Mouse (Mus musculus) embryonic facial prominence, embryonic 11.5 days (tissue): Measurements from ENCODE around the gene Asb5. TPM values are rescaled to one million over a fixed set of nuclear protein-coding genes. Genes with fewer than 3 reads are reported as not detected.
"Not testable (repeated sequence)": the region's sequence is repeated elsewhere in the genome, so short reads cannot be mapped to it uniquely, and the experiment has no call there.

Experiments used
- ATAC-seq: fragments of 200-750 bp; cut with Nextera tagmentation; replicated peaks from 2 replicates; pipeline ENCODE4 v1.8.0; 2017; ENCODE audit warnings: low read depth; ENCODE audit not compliant: insufficient number of reproducible peaks, low FRiP score, low TSS enrichment
- DNase-seq: peaks from one replicate; pipeline ENCODE4 v3.0.0-alpha.2; 2015; ENCODE audit warnings: low spot score
- H3K27ac ChIP-seq: fragments of 300-500 bp; sonication (generic); replicated peaks from 2 replicates; pipeline ENCODE4 v1.5.1; 2014; ENCODE audit warnings: mild to moderate bottlenecking, low read depth, low read length, control low read depth
- H3K27me3 ChIP-seq: fragments of 300-500 bp; sonication (generic); 2 replicates; pipeline ENCODE4 v1.6.1; 2014; ENCODE audit warnings: mild to moderate bottlenecking, low read length, moderate library complexity, mixed read lengths; ENCODE audit not compliant: control insufficient read depth, insufficient read depth
- H3K36me3 ChIP-seq: fragments of 300-500 bp; sonication (generic); replicated peaks from 2 replicates; pipeline ENCODE4 v1.6.1; 2014; ENCODE audit warnings: low read depth, mild to moderate bottlenecking, low read length, moderate library complexity, mixed read lengths; ENCODE audit not compliant: control insufficient read depth, insufficient read depth
- H3K4me1 ChIP-seq: fragments of 300-500 bp; sonication (generic); 2 replicates; pipeline ENCODE4 v1.6.1; 2014; ENCODE audit warnings: low read length, mixed read lengths; ENCODE audit not compliant: control insufficient read depth, insufficient read depth
- H3K4me2 ChIP-seq: fragments of 300-500 bp; sonication (generic); 2 replicates; pipeline ENCODE4 v1.6.1; 2014; ENCODE audit warnings: low read depth, mild to moderate bottlenecking, control low read depth, low read length, moderate library complexity
- H3K4me3 ChIP-seq: fragments of 300-500 bp; sonication (generic); 2 replicates; pipeline ENCODE4 v1.5.1; 2014; ENCODE audit warnings: low read depth, low read length, control low read depth
- H3K9ac ChIP-seq: fragments of 300-500 bp; sonication (generic); replicated peaks from 2 replicates; pipeline ENCODE4 v1.6.1; 2014; ENCODE audit warnings: mild to moderate bottlenecking, control low read depth, low read length
- H3K9me3 ChIP-seq: fragments of 300-500 bp; sonication (generic); replicated peaks from 2 replicates; pipeline ENCODE4 v1.6.1; 2016; ENCODE audit warnings: mild to moderate bottlenecking, low read length, inconsistent platforms, mixed read lengths; ENCODE audit not compliant: control insufficient read depth
- WGBS: fragments of 180-500 bp; shearing (Covaris S2); extraction: QIAGEN DNeasy Blood & Tissue Kit; methylation state at CpG from one replicate; pipeline ENCODE4 v1.1.7; 2014; 5-methylcytosine and 5-hydroxymethylcytosine counted together
- polyA plus RNA-seq: library from polyadenylated mRNA; unstranded; fragments of >200 nt; fragmentation: Nextera tagmentation; extraction: Ambion mirVana; gene quantifications from 2 replicates; pipeline ENCODE4 v1.2.1, GENCODE M21; 2014

Asb5 gene
- polyA plus RNA-seq, 1 experiment from 2014 or later: 6.0 TPM

- Histone ChIP-seq H3K36me3 (no peaks in the 10 kb centered on the region), H3K9ac (no peak overlapping the region), H3K4me3 (no peak overlapping the region), H3K9me3 (no peaks in the 10 kb centered on the region), H3K4me1 (no peaks in the 10 kb centered on the region), H3K4me2 (no peak overlapping the region), H3K27me3 (no peaks in the 10 kb centered on the region), H3K27ac (no peak overlapping the region)
- 90% methylated on average over 2 of the region's 2 CpGs for WGBS
- ATAC-seq (no peak), DNase-seq (no peak)
Measured at GRCm38 (mm10) chr8:54609336-54609735, 80.0 kb downstream of the Asb5 start.

DNA sequence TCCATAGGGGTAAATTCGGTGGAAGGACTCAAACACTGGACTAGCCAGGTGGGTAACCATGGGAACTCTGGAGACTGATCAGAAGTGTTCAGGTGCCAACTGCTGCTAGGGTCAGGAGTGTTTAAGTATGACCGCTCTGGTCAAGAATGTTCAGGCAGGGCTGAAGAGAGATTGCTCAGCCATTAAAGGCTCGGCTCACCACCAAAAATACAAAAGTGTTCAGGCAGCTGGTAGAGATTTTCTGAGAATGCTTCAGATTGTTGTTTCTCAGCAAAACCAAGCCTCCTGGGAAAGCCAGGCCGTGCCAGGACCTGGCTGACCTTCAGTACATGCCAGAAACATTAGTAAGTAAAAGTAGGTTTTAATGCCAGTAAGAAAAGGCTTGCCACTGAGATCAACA is 80.9 kb downstream of the Asb5 start:
- Histone ChIP-seq H3K9me3 (no peaks in the 10 kb centered on the region), H3K27me3 (no peaks in the 10 kb centered on the region), H3K4me2 (no peak overlapping the region), H3K9ac (no peak overlapping the region), H3K36me3 (no peaks in the 10 kb centered on the region), H3K27ac (no peak overlapping the region), H3K4me1 (no peaks in the 10 kb centered on the region), H3K4me3 (no peak overlapping the region)
- DNase-seq: no peak
- WGBS: 63% methylated on average over 4 of the region's 4 CpGs
- no peak for ATAC-seq

GRCm38 (mm10) chr8:54616710-54617109 is 87.3 kb downstream of the Asb5 start:
- not testable (repeated sequence) for ATAC-seq, H3K9ac ChIP-seq, H3K4me1 ChIP-seq

More at GRCm38 (mm10) chr8:54616710-54617109, 87.3 kb downstream of the Asb5 start:
- H3K9me3 ChIP-seq, H3K27me3 ChIP-seq, H3K4me3 ChIP-seq, H3K4me2 ChIP-seq, H3K36me3 ChIP-seq, DNase-seq, H3K27ac ChIP-seq: not testable (repeated sequence)
- 84% methylated on average over 17 of the region's 17 CpGs for WGBS

Other genes starting within 250 kb of the Asb5 start
- gene Spcs3, start 418 bp downstream of the Asb5 start, polyA plus RNA-seq: 92.4 and 111 TPM in 2 replicates
- not detected in 2 replicates for gene Spata4, start 71.2 kb downstream of the Asb5 start, polyA plus RNA-seq